Mouse (Mus musculus) embryo, embryonic 9.5 days (tissue): ENCODE results near the gene Plcb2.

ENCODE experiments used
- DNase-seq: peaks from one replicate; pipeline ENCODE4 v3.0.0-alpha.2; 2017; ENCODE audit errors: extremely low spot score

Gene Plcb2

GRCm38 (mm10) chr2:118716677-118717076, 11.6 kb downstream of the Plcb2 start:
- no peak for DNase-seq

DNA sequence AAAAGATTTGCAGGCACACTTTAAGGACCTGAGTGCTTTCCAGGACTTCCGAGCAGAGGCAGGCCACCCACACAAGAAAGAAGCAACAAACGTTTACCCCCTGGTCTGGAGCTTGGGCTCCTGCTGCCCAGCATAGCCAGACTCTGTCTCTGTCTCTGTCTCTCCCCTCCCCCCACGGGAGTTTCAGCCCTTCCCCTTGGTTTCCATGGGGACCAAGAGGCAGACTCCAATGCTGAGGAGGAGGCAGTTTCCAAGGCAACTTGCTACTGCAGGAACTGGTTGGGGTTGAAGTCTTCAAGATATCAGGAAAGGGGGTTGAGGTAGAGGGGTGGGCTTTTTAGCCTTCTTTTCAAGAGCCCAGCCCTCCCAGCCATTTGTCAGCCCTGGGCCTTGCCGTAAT, 14.0 kb downstream of the Plcb2 start:
- DNase-seq: no peak

DNA sequence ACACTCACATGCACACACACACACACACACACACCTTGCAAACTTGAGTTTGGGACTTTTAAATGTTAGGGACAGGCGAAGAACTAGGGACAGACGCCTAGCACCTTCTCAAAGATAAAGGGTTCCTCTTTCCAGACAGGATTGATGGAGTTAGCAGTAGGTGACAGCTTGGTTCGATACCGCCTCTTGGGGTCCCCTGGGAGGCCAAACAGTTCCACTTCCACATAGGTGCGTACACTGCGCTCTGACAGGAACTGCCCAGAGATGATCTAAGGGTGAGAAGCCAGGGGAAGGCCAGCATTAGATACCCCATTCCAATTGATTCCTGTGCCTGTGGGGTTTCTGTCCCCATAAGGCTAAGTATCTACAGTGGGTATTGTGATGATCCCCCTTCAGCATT, 14.6 kb downstream of the Plcb2 start:
- DNase-seq: no peak

GRCm38 (mm10) chr2:118711038-118711494, 17.2 kb downstream of the Plcb2 start:
- DNase-seq: peak; percentile 68

GRCm38 (mm10) chr2:118709655-118710221, 18.5 kb downstream of the Plcb2 start:
- DNase-seq: no peak

- no peak for DNase-seq
Observed at GRCm38 (mm10) chr2:118708472-118708871, 19.8 kb downstream of the Plcb2 start.

DNA sequence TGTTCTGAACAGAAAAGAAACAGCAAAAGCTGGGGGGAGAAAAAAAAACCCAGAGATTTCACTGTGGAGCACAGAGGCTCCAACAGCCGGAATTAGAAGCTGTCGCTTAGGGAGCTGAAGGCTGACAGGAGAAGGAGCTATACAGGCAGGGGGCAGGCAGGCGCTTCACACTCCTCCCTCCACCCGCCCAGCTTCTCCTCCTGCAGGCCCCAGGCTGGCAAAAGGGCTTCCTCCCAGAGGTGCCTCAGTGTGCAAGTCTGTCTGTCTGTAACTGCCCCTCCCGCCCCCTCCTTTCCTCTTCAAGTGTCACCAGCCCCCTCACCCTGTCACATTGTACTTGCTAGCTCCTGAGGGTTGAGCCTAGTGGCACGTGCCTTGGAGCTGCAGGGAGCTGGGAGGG, 21.8 kb downstream of the Plcb2 start:
- DNase-seq: no peak

- DNase-seq: no peak
Observed at GRCm38 (mm10) chr2:118703913-118704730, 24.1 kb downstream of the Plcb2 start, which contains the start of gene Ankrd63. Ankrd63 (minus strand) TSS chr2:118703963.

DNA sequence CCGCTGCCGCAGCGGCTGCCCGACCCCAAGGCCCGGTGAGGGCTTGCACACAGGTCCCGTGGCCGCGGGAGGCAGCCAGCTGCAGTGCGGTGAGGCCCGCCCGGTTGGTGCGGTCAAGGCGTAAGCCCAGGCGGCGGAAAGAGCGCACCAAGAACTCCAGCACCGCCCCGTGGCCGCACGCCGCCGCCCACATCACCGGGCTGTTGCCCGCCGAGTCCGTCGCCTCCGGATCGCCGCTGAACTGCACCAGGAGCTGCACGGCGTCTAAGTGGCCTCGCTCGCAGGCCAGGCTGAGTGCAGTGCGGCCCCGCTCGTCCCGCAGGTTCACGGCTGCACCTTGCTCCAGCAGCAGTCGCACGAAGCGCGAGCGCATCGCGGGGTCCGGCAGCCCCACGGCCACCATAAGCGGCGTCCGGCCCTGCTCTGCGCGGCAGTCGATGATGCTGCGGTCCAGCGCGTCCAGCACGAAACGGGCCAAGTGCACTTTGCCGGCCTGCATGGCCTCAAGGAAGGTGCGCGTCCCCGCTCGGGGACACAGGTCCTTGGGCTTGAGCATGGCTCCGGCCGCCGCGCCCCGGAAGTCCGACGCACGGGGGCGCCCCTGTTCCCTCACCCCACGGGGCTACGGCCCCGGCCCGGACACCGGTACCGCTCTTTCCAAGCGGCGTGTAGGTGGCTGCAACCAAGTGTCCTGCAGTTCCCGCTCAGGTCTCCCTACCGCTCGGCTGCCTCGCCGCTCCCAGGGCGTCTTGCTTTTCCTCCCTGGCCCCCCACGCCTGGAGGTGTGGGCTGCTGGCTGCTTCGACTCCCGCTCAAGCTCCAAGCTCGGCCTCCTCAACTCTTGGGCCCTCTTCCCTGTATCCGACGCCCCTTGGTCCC, 25.1 kb downstream of the Plcb2 start:
- peak; percentile 61 for DNase-seq

DNA sequence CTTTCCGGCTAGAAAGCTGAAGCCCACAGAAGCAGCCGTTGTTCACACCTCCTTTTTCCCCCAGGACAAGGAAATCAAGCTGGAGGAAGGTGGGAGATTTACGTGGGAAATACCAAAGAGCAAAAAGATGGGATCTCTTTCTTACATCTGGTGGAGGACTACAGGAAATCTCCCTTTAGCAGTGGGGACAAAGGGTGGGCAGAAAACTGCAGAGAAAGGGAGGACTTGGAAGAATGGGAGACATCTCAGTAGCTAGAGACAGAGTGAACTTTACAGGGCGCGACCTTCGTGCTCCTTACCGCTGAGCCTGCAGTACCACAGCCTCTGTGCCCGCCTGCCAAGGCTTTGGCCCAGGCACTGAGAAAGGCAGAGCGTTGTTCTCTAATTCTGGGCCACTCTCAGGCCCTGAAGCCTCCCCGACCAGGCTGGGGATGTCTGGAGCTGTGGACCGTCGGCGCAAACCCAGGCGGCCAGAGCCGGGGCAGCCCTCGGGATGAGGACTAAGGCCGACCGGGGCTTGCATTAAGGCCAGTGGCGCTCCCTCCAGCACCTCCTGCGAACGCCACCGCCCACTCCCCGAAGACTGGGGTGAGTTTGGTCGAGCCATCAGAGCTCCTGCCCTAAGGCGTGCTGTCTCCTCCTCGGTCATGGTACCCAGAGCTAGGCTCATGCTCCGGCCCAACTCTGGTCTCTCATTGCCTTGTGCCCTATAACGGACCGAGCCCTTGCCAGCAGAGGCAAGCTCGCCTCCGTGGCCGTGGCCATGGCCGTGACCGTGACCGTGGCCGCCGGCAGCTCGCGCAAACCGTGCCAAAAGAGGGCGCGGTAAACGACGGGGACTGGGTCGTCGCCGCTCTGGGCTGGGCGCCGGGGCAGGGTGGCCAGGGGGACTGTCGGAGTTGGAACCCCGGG, 26.0 kb downstream of the Plcb2 start:
- peak; percentile 47 for DNase-seq

- DNase-seq: no peak
Observed at GRCm38 (mm10) chr2:118701161-118701560, 27.1 kb downstream of the Plcb2 start.

DNA sequence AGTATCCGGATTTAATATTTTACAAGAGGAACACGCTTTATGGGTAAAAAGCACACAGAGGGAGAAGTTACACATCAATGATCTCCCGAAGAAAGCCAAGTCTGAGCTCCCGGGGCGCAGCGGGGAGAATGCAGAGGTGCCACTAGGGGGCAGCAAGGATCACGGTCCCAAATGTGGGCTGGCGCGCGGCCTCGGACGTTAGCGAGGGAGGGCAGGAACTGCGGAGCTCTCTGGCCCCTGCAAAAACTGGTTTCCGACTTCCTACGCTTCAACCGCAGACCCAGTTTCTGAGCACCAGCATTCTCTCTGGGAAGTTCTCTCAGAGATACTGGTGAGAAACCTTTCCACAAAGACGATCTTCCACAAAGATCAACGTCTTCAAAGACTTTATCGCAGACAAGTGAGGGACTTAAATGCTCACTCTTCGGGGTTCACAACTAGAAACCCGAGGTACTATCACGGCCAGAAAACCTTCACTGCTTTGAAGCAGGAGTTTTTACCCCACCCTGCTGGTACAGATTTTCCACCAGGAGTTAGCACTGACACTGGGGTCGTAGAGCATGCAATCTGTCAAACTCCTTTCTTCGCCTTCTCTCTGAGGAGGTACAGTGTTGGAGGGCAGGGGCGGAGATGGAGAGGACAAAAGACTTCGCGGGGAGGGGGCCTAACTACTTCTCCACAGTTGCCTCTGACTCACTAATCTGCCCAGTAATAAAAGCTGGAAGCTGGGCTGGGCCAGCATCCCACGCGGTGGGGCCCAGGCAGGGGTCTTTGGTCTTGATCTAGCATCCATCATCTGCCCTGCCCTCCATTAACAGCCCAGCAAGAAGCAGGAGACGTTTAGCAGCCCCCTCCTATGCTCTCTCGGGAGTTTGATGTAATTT, 27.8 kb downstream of the Plcb2 start:
- DNase-seq: peak; percentile 84

- no peak for DNase-seq
Observed at GRCm38 (mm10) chr2:118697955-118698354, 30.3 kb downstream of the Plcb2 start.

DNA sequence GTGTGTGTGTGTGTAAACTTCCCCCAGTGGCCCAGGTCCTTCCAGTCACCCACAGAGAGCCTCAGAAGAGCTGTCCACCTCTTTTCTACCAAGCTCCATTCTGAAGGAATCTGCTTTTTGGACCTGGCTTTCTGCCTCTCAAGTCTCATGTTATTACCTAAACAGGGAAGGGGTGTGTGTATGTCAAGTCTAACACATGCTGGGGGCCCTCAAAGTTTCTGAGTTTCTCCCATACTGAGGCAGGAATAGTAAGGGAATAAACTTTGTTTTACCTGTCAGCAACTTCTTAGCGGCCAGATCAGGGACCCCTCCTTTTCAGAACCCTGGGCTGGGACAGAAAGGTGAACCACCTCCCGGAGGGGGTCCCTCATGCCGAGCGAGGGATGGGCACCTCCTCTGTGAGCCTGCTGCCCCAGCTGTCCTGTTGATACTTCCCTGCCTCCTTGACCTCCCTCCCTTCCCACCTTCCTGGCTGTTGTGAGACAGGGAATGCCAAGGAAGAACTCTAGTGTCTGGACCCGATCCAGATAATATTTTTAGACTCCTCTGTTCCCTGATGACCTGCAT, 30.8 kb downstream of the Plcb2 start:
- DNase-seq: no peak

- DNase-seq: no peak
Observed at GRCm38 (mm10) chr2:118696451-118697308, 31.6 kb downstream of the Plcb2 start.

DNA sequence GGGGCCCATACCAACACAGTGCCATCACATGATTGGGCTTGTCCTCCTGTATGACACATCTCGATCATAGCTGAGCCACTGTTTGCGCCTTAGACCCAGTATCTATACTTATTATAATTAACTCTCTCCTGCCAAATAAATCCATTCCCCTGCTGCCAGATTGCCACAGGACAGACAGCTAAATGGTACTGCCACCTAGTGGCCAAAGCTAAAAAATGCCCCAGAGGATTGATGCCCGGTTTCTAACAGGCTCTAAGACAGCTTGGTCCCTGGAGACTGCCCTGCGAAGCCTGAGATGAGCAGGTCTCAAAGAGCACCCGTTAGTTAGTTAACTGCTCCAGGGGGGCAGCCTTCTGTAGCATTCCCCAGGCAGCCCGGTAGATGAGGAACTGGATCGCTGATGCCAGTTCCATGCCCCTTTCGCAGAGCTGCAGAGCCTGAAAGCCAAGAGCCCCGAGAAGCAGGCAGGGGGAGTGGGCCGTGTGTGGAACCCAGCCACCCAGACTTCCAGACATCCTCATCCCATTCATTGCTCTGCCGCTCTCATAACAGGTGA, 32.5 kb downstream of the Plcb2 start:
- DNase-seq: peak; percentile 68

- DNase-seq: no peak
Observed at GRCm38 (mm10) chr2:118693370-118693966, 34.8 kb downstream of the Plcb2 start.

GRCm38 (mm10) chr2:118689875-118690274, 38.4 kb downstream of the Plcb2 start:
- no peak for DNase-seq
